Mouse (Mus musculus) lung, adult 2 months (tissue): Measurements from ENCODE around the gene Duxf3.

Experiments
- CTCF ChIP-seq: fragments of 200-500 bp; IDR thresholded peaks from 2 replicates; pipeline ENCODE4 v1.5.1; 2011; ENCODE audit warnings: mild to moderate bottlenecking, low read length, control low read depth; ENCODE audit not compliant: insufficient read depth
- POLR2A ChIP-seq: fragments of 200-500 bp; IDR thresholded peaks from 2 replicates; pipeline ENCODE4 v1.6.1; 2011; ENCODE audit warnings: low read depth, mild to moderate bottlenecking, control low read depth, low read length, borderline replicate concordance; ENCODE audit errors: extremely low read depth

DNA sequence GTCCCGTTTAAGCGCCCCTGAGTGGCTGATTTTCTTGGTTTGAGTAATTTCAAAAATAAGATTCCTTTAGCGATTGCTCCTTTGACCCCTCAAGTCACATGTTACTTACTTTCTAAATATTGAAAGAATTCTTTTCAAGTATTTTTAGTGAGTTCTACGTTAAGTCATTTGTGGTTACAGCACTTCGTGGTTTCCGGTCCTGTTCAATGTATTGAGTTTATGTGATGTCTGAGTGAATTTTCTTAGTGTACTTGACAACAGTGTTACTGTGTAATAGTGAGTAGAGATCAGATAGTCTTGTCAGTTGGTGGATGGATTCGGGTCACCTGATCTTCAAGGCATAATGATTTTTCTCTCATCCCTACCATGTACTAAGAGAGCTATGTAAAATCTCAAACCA lies 49.8 kb upstream of the Duxf3 start:
- TF ChIP-seq CTCF (no peak), POLR2A (no peak)
